Comparison of ENCODE assay signal across 8 mouse cellular contexts in genomic region chr7:67199412-67199811, GRCm38 (mm10). TPM values are rescaled to one million over a fixed set of nuclear protein-coding genes. Genes with fewer than 3 reads are reported as not detected.
DNase-seq lines count a peak whose midpoint lies in the region; ATAC-seq and TF ChIP-seq lines count a peak whose summit lies in the region.

No protein-coding gene starts in this region.

- no peaks in the 10 kb centered on the region for H3K36me3 ChIP-seq in ES-E14 (ENCODE audit: control insufficient read depth, insufficient read depth, low read length, poor library complexity, severe bottlenecking)
- no peaks in the 10 kb centered on the region for H3K36me3 ChIP-seq in kidney, postnatal 0 days (ENCODE audit: insufficient read depth, low read length)

- H3K4me2 ChIP-seq in kidney, postnatal 0 days (ENCODE audit: low read length), result no peak overlapping the region

- in situ Hi-C loops in ES-E14 (cut with MboI; ENCODE audit: low sequenced_read_pairs in 2 of 2, unreplicated experiment in 2 of 2), result no loop called here

- no peaks in the 10 kb centered on the region for H3K4me1 ChIP-seq in ES-E14 (ENCODE audit: control insufficient read depth in 2 of 2, insufficient read depth in 2 of 2, low read length in 2 of 2, poor library complexity in 1 of 2)
- no peaks in the 10 kb centered on the region for H3K4me1 ChIP-seq in cerebellum, adult 2 months (ENCODE audit: control insufficient read depth, insufficient read depth, low read length)
- H3K4me1 ChIP-seq in kidney, postnatal 0 days (replicated peaks; ENCODE audit: insufficient read depth, low read length), result no peaks in the 10 kb centered on the region

- no peaks in the 10 kb centered on the region for H3K27me3 ChIP-seq in cerebellum, adult 2 months (ENCODE audit: control insufficient read depth, insufficient read depth, low read length)
- no peaks in the 10 kb centered on the region for H3K27me3 ChIP-seq in kidney, postnatal 0 days (ENCODE audit: insufficient read depth, low read length)

- no peak overlapping the region for H3K4me3 ChIP-seq in ES-E14 (ENCODE audit: insufficient read depth in 1 of 2, low read depth in 1 of 2, low read length in 2 of 2, poor library complexity in 1 of 2, severe bottlenecking in 1 of 2)
- H3K4me3 ChIP-seq in cerebellum, adult 2 months (replicated peaks; ENCODE audit: insufficient read depth, low read depth, low read length), result no peak overlapping the region
- H3K4me3 ChIP-seq in kidney, postnatal 0 days (replicated peaks; ENCODE audit: low read depth, low read length), result no peak overlapping the region

- TF ChIP-seq POLR2A in cerebellum, adult 2 months (IDR thresholded peaks at IDR 0.05; ENCODE audit: borderline replicate concordance, insufficient read depth, low read length), result no peak

- DNase-seq in 416B (ENCODE audit: low read depth) (peak; percentile 49), ES-E14 (ENCODE audit: low read depth, low spot score) (peak; percentile 51)
- peak; percentile 66 to 75 for DNase-seq in cerebellum, adult 2 months
- peak; percentile 55 to 59 for DNase-seq in frontal cortex, postnatal 25 days (ENCODE audit: low spot score in 2 of 2)
- DNase-seq in kidney, postnatal 0 days (ENCODE audit: low spot score), result peak; percentile 81
- DNase-seq in lung, postnatal 10 days, result peak; percentile 71
- DNase-seq in retina, postnatal 7 days (ENCODE audit: low read depth, low spot score), result peak; percentile 23
- peak; percentile 67 for DNase-seq in urinary bladder, adult 2 months (ENCODE audit: low spot score)

- peak; percentile 94 for TF ChIP-seq CTCF in cerebellum, adult 2 months (IDR thresholded peaks at IDR 0.05; ENCODE audit: borderline replicate concordance, insufficient read depth, low read depth, low read length)
- peak; percentile 89 for TF ChIP-seq CTCF in kidney, postnatal 0 days (IDR thresholded peaks at IDR 0.05; ENCODE audit: low read depth)

- WGBS in cerebellum, adult 2 months, result 21% methylated on average over 10 of the region's 10 CpGs
- 13% methylated on average over 10 of the region's 10 CpGs for WGBS in kidney, postnatal 0 days

- no peak overlapping the region for H3K9ac ChIP-seq in ES-E14 (ENCODE audit: insufficient read depth, low read depth, low read length, poor library complexity, severe bottlenecking)
- H3K9ac ChIP-seq in kidney, postnatal 0 days (ENCODE audit: low read depth, low read length), result no peak overlapping the region

- ATAC-seq in kidney, postnatal 0 days (replicated peaks; ENCODE audit: low FRiP score, low read depth), result no peak

- no peak overlapping the region for H3K27ac ChIP-seq in ES-E14 (ENCODE audit: insufficient read depth, low read depth, low read length, poor library complexity, severe bottlenecking)
- no peak overlapping the region for H3K27ac ChIP-seq in cerebellum, adult 2 months (ENCODE audit: insufficient read depth, low read length)
- no peak overlapping the region for H3K27ac ChIP-seq in kidney, postnatal 0 days

- H3K9me3 ChIP-seq in ES-E14 (ENCODE audit: control insufficient read depth, insufficient read depth, low read depth, low read length), result no peaks in the 10 kb centered on the region
- no peaks in the 10 kb centered on the region for H3K9me3 ChIP-seq in kidney, postnatal 0 days (replicated peaks; ENCODE audit: low read length)

TF ChIP-seq in ES-E14, 5 proteins besides CTCF, POLR2A, EP300 and RAD21:
- no peak for TF ChIP-seq ZNF384 (IDR thresholded peaks at IDR 0.05; ENCODE audit: low read depth, low read length)
- no peak for TF ChIP-seq CHD2 (IDR thresholded peaks at IDR 0.05; ENCODE audit: low read depth, low read length)
- no peak for TF ChIP-seq MAFK (IDR thresholded peaks at IDR 0.05; ENCODE audit: insufficient read depth, low read depth, low read length)
- TF ChIP-seq HCFC1 (IDR thresholded peaks at IDR 0.05; ENCODE audit: borderline replicate concordance, insufficient read depth, low read length), result no peak
- 0 out of 2 replicates have a peak, but pooled peaks have one; percentile 49 for TF ChIP-seq ZC3H11A (IDR thresholded peaks at IDR 0.05; ENCODE audit: borderline replicate concordance, low read depth, low read length)

RNA-seq across cellular contexts. Expression of gene Lysmd4, which starts 22.9 kb away (rescaled TPM):
- total RNA-seq in ES-E14 (2012; rRNA removed), result 5.3 and 6.1 TPM in 2 replicates
- polyA plus RNA-seq in cerebellum, adult 2 months (2012; rRNA removed), result 43.8 and 46.8 TPM in 2 replicates
- polyA plus RNA-seq in kidney, postnatal 0 days (2015; fragmentation: Nextera tagmentation; extraction: Ambion mirVana), result 14.3 and 14.9 TPM in 2 replicates
- polyA plus RNA-seq in urinary bladder, adult 2 months (2012; rRNA removed), result 10.0 and 11.8 TPM in 2 replicates

Comparison
In these comparisons a context has a peak if more than half of its experiments do, and no peak if none do; other contexts are left out.
1. DNase-seq: peak in every context shown above with its lines; median percentile 81 in kidney, postnatal 0 days; 71 in lung, postnatal 10 days; 70 in cerebellum, adult 2 months; 67 in urinary bladder, adult 2 months; 57 in frontal cortex, postnatal 25 days; 51 in ES-E14; 49 in 416B; 23 in retina, postnatal 7 days.